Mouse (Mus musculus) liver, embryonic 12.5 days (tissue): ENCODE data around the gene Epor. TPM values are rescaled to one million over a fixed set of nuclear protein-coding genes. Genes with fewer than 3 reads are reported as not detected.

Experiments
- ATAC-seq: fragments of 200-750 bp; cut with Nextera tagmentation; 2 replicates; pipeline ENCODE4 v1.8.0; 2017; ENCODE audit warnings: moderate number of reproducible peaks, mild to moderate bottlenecking, moderate library complexity
- H3K27ac ChIP-seq: fragments of 300-500 bp; sonication (generic); 2 replicates; pipeline ENCODE4 v1.5.1; 2016; ENCODE audit warnings: mild to moderate bottlenecking
- H3K27me3 ChIP-seq: fragments of 300-500 bp; sonication (generic); replicated peaks from 2 replicates; pipeline ENCODE4 v1.6.1; 2016; ENCODE audit warnings: mild to moderate bottlenecking, moderate library complexity
- H3K36me3 ChIP-seq: fragments of 300-500 bp; sonication (generic); 2 replicates; pipeline ENCODE4 v1.6.1; 2016; ENCODE audit warnings: mild to moderate bottlenecking, moderate library complexity
- H3K4me1 ChIP-seq: fragments of 300-500 bp; sonication (generic); 2 replicates; pipeline ENCODE4 v1.6.1; 2016
- H3K4me2 ChIP-seq: fragments of 300-500 bp; sonication (generic); 2 replicates; pipeline ENCODE4 v1.6.1; 2016; ENCODE audit warnings: mild to moderate bottlenecking, moderate library complexity
- H3K4me3 ChIP-seq: fragments of 300-500 bp; sonication (generic); 2 replicates; pipeline ENCODE4 v1.5.1; 2016; ENCODE audit warnings: mild to moderate bottlenecking, moderate library complexity
- H3K9ac ChIP-seq: fragments of 300-500 bp; sonication (generic); 2 replicates; pipeline ENCODE4 v1.6.1; 2016; ENCODE audit warnings: mild to moderate bottlenecking, moderate library complexity
- H3K9me3 ChIP-seq: fragments of 300-500 bp; sonication (generic); replicated peaks from 2 replicates; pipeline ENCODE4 v1.6.1; 2016; ENCODE audit warnings: mild to moderate bottlenecking, moderate library complexity
- WGBS: fragments of 180-500 bp; shearing (Covaris S2); methylation state at CpG from one replicate; pipeline ENCODE4 v1.1.7; 2016; ENCODE audit not compliant: insufficient replicate concordance; 5-methylcytosine and 5-hydroxymethylcytosine counted together
- polyA plus RNA-seq: library from polyadenylated mRNA; unstranded; fragments of >200 nt; fragmentation: Nextera tagmentation; extraction: Ambion mirVana; gene quantifications from 2 replicates; pipeline ENCODE4 v1.2.1, GENCODE M21; 2016

Gene Epor
- polyA plus RNA-seq, 1 experiment from 2014 or later, result 158 TPM

- no peak for ATAC-seq
Observed at GRCm38 (mm10) chr9:21948146-21948545, 15.2 kb downstream of the Epor start.

DNA sequence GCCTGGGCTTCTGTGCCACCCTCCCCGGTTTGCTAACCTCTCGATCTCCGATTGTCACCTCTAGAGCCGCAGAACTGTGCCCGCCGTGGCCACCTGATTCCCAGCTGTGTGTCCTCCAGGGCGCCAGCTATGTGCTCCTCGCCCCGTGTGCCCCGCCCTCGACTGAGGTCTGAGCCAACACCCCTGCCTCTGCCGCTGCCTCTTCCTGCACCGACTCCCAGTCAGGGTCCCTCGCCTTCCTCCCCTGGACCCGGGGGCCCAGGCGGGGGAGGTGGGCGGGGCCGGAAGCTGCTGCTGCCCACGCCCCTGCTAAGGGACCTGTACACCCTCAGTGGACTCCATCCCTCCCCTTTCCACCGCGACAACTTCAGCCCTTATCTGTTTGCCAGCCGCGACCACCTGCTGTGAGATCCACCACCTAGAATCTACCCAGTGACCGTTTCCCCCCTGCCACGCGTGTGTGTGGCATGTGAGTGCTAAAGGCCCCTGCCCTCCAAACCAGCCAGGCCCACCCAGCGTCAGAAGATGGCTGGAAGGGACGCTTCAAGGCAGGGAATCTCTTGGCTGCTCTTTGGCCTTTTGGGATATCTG is 15.7 kb downstream of the Epor start:
- peak; percentile 38 for ATAC-seq
- 2% methylated on average over 28 of the region's 28 CpGs for WGBS
- peak overlapping the region; percentile 37; the same call in 1 of the 2 replicates for H3K9ac ChIP-seq
- peaks cover 54% of the 10 kb centered on the region for H3K27me3 ChIP-seq
- H3K9me3 ChIP-seq, result no peaks in the 10 kb centered on the region
- no peaks in the 10 kb centered on the region for H3K36me3 ChIP-seq
- H3K27ac ChIP-seq, result no peak overlapping the region
- H3K4me3 ChIP-seq, result peak overlapping the region; percentile 12
- peaks cover 25% of the 10 kb centered on the region for H3K4me1 ChIP-seq
- peak overlapping the region; percentile 60 for H3K4me2 ChIP-seq

More at GRCm38 (mm10) chr9:21948146-21948545, 15.2 kb downstream of the Epor start:
- Histone ChIP-seq H3K4me3 (no peak overlapping the region), H3K4me1 (peaks cover 25% of the 10 kb centered on the region), H3K27me3 (peaks cover 52% of the 10 kb centered on the region), H3K9ac (no peak overlapping the region), H3K36me3 (no peaks in the 10 kb centered on the region), H3K27ac (no peak overlapping the region), H3K9me3 (no peaks in the 10 kb centered on the region), H3K4me2 (peak overlapping the region; percentile 60; the same call in 1 of the 2 replicates)
- WGBS, result 41% methylated on average over 8 of the region's 8 CpGs

- no peak overlapping the region for H3K27ac ChIP-seq
- H3K9me3 ChIP-seq, result no peaks in the 10 kb centered on the region
- WGBS, result 12% methylated on average over 23 of the region's 23 CpGs
- H3K4me2 ChIP-seq, result peak overlapping the region; percentile 38
- no peaks in the 10 kb centered on the region for H3K36me3 ChIP-seq
- H3K4me3 ChIP-seq, result no peak overlapping the region
- peaks cover 51% of the 10 kb centered on the region for H3K27me3 ChIP-seq
- H3K9ac ChIP-seq, result no peak overlapping the region
- ATAC-seq, result no peak
- H3K4me1 ChIP-seq, result peaks cover 25% of the 10 kb centered on the region
Observed at GRCm38 (mm10) chr9:21944267-21944666, 19.0 kb downstream of the Epor start.

- Histone ChIP-seq H3K4me1 (peaks cover 25% of the 10 kb centered on the region), H3K9me3 (no peaks in the 10 kb centered on the region), H3K27me3 (peaks cover 45% of the 10 kb centered on the region), H3K4me3 (no peak overlapping the region), H3K27ac (no peak overlapping the region), H3K9ac (no peak overlapping the region), H3K4me2 (no peak overlapping the region), H3K36me3 (no peaks in the 10 kb centered on the region)
- 40% methylated on average over 12 of the region's 12 CpGs for WGBS
- no peak for ATAC-seq
Observed at GRCm38 (mm10) chr9:21943638-21944037, 19.7 kb downstream of the Epor start.

DNA sequence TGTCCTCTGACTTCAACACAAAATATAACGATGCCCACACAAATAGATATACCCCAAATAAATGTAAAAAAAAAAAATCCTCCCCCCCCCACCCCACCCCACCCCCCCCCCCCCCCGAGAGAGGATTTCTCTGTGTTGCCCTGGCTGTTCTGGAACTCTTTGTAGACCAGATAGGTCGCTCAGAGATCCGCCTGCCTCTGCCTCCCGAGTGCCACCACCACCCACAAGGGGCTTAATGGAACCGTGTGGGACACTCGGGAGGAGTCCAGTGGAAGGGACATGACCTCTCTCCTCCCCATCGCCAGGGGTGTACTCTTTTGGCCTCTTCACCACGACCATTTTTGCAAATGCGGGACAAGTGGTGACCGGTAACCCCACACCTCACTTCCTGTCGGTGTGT is 20.3 kb downstream of the Epor start:
- Histone ChIP-seq H3K4me3 (no peak overlapping the region), H3K27ac (no peak overlapping the region), H3K9ac (no peak overlapping the region), H3K4me1 (peaks cover 25% of the 10 kb centered on the region), H3K36me3 (no peaks in the 10 kb centered on the region), H3K27me3 (peaks cover 41% of the 10 kb centered on the region), H3K4me2 (no peak overlapping the region), H3K9me3 (no peaks in the 10 kb centered on the region)
- ATAC-seq, result no peak
- 52% methylated on average over 11 of the region's 12 CpGs for WGBS

- 64% methylated on average over 4 of the region's 4 CpGs for WGBS
- Histone ChIP-seq H3K9me3 (no peaks in the 10 kb centered on the region), H3K27ac (no peak overlapping the region), H3K36me3 (no peaks in the 10 kb centered on the region), H3K4me3 (no peak overlapping the region), H3K4me1 (peaks cover 21% of the 10 kb centered on the region), H3K27me3 (peaks cover 35% of the 10 kb centered on the region), H3K4me2 (no peak overlapping the region), H3K9ac (no peak overlapping the region)
- no peak for ATAC-seq
Observed at GRCm38 (mm10) chr9:21938234-21938855, 25.0 kb downstream of the Epor start.

DNA sequence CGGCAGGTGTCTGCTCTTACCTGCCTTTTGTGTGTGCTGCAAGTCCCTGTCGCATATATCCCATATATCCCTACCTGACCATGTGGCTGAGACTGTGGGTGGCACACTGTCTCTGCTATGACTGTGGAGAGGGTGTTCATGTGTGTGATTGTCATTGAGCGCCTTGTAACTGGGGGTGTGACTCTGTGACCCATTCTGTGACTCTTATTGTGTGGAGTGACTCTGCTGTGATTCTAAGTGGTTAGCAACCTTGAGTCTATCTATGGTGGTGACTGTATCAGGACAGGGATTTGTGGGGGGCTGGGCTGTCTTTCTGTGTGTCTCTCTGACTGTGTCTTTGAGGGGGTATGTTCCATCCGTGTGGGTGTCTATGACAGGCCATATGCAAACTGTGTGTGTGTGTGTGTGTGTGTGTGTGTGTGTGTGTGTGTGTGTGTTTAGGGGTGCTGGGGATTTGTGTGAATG is 25.6 kb downstream of the Epor start:
- peaks cover 33% of the 10 kb centered on the region for H3K27me3 ChIP-seq
- peak overlapping the region; percentile 77; the same call in 1 of the 2 replicates for H3K4me2 ChIP-seq
- WGBS, result 79% methylated on average over 4 of the region's 4 CpGs
- peaks cover 27% of the 10 kb centered on the region for H3K4me1 ChIP-seq
- no peaks in the 10 kb centered on the region for H3K36me3 ChIP-seq
- H3K9me3 ChIP-seq, result no peaks in the 10 kb centered on the region
- no peak overlapping the region for H3K27ac ChIP-seq
- H3K4me3 ChIP-seq, result no peak overlapping the region
- ATAC-seq, result no peak
- no peak overlapping the region for H3K9ac ChIP-seq

DNA sequence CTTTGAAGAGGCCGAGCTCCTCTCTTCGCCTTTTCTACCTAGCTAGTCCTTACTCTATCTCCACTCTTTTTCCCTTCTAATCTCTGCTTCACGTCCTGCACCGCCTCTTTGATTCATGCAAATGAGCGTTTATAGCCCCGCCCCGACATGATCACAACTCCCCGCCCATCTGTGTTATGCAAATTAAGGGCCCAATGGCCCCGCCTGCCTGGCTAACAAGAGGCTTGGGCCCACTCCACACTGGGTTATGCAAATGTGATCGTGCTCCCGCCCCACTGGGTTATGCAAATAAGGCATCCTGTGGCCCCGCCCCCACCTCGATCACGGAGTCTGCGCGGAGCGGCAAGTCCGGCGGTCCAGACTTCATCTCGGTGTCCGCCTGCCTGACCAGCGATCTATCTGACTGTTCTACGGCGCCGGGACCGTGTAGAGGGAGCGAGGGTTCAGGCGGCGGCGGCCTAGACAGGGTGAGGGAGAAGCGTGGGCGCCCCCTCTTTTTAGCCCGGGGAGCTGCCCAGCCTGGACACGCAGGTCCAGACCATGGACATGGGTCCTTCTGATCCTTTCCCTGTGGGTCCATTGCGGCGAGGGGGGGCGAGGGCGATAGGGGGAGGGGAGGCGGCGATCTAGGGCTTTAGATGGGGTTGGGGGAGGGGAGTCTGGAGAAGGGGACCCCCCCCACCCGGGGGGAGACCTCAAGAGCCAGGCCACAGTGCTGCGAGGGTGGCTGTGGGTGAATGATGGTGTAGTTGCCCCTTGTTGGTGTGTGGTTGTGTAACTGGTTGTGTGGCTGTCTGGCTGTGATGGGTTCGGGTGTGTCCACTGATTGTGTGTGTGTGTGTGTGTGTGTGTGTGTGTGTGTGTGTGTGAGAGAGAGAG is 26.4 kb downstream of the Epor start, which contains the start of gene Plppr2:
Gene Plppr2, plus strand, starts transcription at position 342 of the 879 bp plus-strand sequence.
- Histone ChIP-seq H3K4me1 (peaks cover 36% of the 10 kb centered on the region), H3K27me3 (peaks cover 33% of the 10 kb centered on the region), H3K4me3 (peak within 1 kb of the TSS; percentile 53), H3K36me3 (no peaks in the 10 kb centered on the region), H3K4me2 (peak within 1 kb of the TSS; percentile 77), H3K9me3 (no peaks in the 10 kb centered on the region), H3K27ac (peak within 1 kb of the TSS; percentile 21; the same call in 1 of the 2 replicates), H3K9ac (peak within 1 kb of the TSS; percentile 55)
- ATAC-seq, result peak; percentile 89
- 3% methylated on average over 43 of the region's 43 CpGs for WGBS

GRCm38 (mm10) chr9:21935466-21936131 is 27.7 kb downstream of the Epor start:
- 58% methylated on average over 7 of the region's 7 CpGs for WGBS
- H3K27me3 ChIP-seq, result peaks cover 33% of the 10 kb centered on the region
- no peaks in the 10 kb centered on the region for H3K36me3 ChIP-seq
- no peak overlapping the region for H3K4me2 ChIP-seq
- no peak overlapping the region for H3K9ac ChIP-seq
- no peak overlapping the region for H3K4me3 ChIP-seq
- H3K27ac ChIP-seq, result no peak overlapping the region
- peaks cover 41% of the 10 kb centered on the region for H3K4me1 ChIP-seq
- no peaks in the 10 kb centered on the region for H3K9me3 ChIP-seq
- ATAC-seq, result no peak

GRCm38 (mm10) chr9:21934021-21934420 is 29.3 kb downstream of the Epor start:
- Histone ChIP-seq H3K4me3 (no peak overlapping the region), H3K27me3 (peaks cover 34% of the 10 kb centered on the region), H3K36me3 (no peaks in the 10 kb centered on the region), H3K4me2 (no peak overlapping the region), H3K27ac (no peak overlapping the region), H3K4me1 (peaks cover 41% of the 10 kb centered on the region), H3K9ac (no peak overlapping the region), H3K9me3 (no peaks in the 10 kb centered on the region)
- WGBS, result 66% methylated on average over 12 of the region's 12 CpGs
- ATAC-seq, result no peak

- H3K4me3 ChIP-seq, result no peak overlapping the region
- H3K36me3 ChIP-seq, result no peaks in the 10 kb centered on the region
- peak overlapping the region; percentile 8; the same call in 1 of the 2 replicates for H3K4me2 ChIP-seq
- peaks cover 45% of the 10 kb centered on the region for H3K4me1 ChIP-seq
- H3K9me3 ChIP-seq, result no peaks in the 10 kb centered on the region
- peaks cover 29% of the 10 kb centered on the region for H3K27me3 ChIP-seq
- no peak overlapping the region for H3K27ac ChIP-seq
- no peak for ATAC-seq
- H3K9ac ChIP-seq, result no peak overlapping the region
- WGBS, result 35% methylated on average over 12 of the region's 12 CpGs
Observed at GRCm38 (mm10) chr9:21932445-21933137, 30.7 kb downstream of the Epor start.
